Mouse (Mus musculus) heart, embryonic 15.5 days (tissue): Measurements from ENCODE around the gene Tmem266. TPM values are rescaled to one million over a fixed set of nuclear protein-coding genes. Genes with fewer than 3 reads are reported as not detected.

ENCODE experiments used
- ATAC-seq: fragments of 200-750 bp; cut with Nextera tagmentation; replicated peaks from 2 replicates; pipeline ENCODE4 v1.8.0; 2017; ENCODE audit warnings: low read depth, moderate TSS enrichment; ENCODE audit not compliant: insufficient number of reproducible peaks, insufficient read depth, low FRiP score
- H3K27ac ChIP-seq: fragments of 300-500 bp; sonication (generic); 2 replicates; pipeline ENCODE4 v1.5.1; 2015; ENCODE audit warnings: mild to moderate bottlenecking, inconsistent platforms
- H3K27me3 ChIP-seq: fragments of 300-500 bp; sonication (generic); 2 replicates; pipeline ENCODE4 v1.6.1; 2015; ENCODE audit warnings: inconsistent platforms
- H3K36me3 ChIP-seq: fragments of 300-500 bp; sonication (generic); 2 replicates; pipeline ENCODE4 v1.6.1; 2015; ENCODE audit warnings: mild to moderate bottlenecking, inconsistent platforms
- H3K4me1 ChIP-seq: fragments of 300-500 bp; sonication (generic); replicated peaks from 2 replicates; pipeline ENCODE4 v1.6.1; 2015; ENCODE audit warnings: inconsistent platforms
- H3K4me2 ChIP-seq: fragments of 300-500 bp; sonication (generic); 2 replicates; pipeline ENCODE4 v1.6.1; 2015; ENCODE audit warnings: inconsistent platforms, mild to moderate bottlenecking, moderate library complexity
- H3K4me3 ChIP-seq: fragments of 300-500 bp; sonication (generic); 2 replicates; pipeline ENCODE4 v1.5.1; 2015; ENCODE audit warnings: mild to moderate bottlenecking, inconsistent platforms
- H3K9ac ChIP-seq: fragments of 300-500 bp; sonication (generic); 2 replicates; pipeline ENCODE4 v1.6.1; 2015; ENCODE audit warnings: mild to moderate bottlenecking, inconsistent platforms
- H3K9me3 ChIP-seq: fragments of 300-500 bp; sonication (generic); replicated peaks from 2 replicates; pipeline ENCODE4 v1.6.1; 2016; ENCODE audit warnings: inconsistent platforms
- WGBS: fragments of 180-500 bp; shearing (Covaris S2); methylation state at CpG from one replicate; pipeline ENCODE4 v1.1.7; 2015; ENCODE audit warnings: mixed read lengths; 5-methylcytosine and 5-hydroxymethylcytosine counted together
- polyA plus RNA-seq: library from polyadenylated mRNA; unstranded; fragments of >200 nt; fragmentation: Nextera tagmentation; extraction: Ambion mirVana; gene quantifications from 2 replicates; pipeline ENCODE4 v1.2.1, GENCODE M21; 2015

Gene Tmem266
- polyA plus RNA-seq, 1 experiment from 2014 or later: 0.14 TPM

DNA sequence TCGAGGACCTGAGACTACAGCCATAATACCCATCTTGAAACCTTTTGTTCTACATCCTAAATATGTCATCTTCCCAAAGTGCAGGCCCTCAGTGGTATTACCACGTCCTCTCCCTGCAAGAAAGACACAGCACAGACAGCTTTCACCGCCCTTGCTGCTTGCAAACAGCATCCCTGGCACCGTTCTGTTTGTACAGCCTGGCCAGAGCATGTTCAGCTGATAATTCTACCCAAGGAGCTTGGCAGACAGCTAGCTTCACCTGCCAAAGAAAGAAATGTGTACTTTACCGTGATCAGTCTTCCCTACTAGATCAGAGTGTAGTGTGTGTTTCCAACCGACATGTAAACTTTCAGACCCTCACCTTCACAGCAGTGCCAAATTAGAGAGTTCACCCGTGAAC lies 45.2 kb downstream of the Tmem266 start:
- Histone ChIP-seq H3K4me2 (no peak overlapping the region), H3K4me3 (no peak overlapping the region), H3K27me3 (no peaks in the 10 kb centered on the region), H3K36me3 (no peaks in the 10 kb centered on the region), H3K9ac (no peak overlapping the region), H3K4me1 (no peaks in the 10 kb centered on the region), H3K9me3 (no peaks in the 10 kb centered on the region), H3K27ac (no peak overlapping the region)
- ATAC-seq: no peak
- WGBS: 62% methylated on average over 7 of the region's 7 CpGs

DNA sequence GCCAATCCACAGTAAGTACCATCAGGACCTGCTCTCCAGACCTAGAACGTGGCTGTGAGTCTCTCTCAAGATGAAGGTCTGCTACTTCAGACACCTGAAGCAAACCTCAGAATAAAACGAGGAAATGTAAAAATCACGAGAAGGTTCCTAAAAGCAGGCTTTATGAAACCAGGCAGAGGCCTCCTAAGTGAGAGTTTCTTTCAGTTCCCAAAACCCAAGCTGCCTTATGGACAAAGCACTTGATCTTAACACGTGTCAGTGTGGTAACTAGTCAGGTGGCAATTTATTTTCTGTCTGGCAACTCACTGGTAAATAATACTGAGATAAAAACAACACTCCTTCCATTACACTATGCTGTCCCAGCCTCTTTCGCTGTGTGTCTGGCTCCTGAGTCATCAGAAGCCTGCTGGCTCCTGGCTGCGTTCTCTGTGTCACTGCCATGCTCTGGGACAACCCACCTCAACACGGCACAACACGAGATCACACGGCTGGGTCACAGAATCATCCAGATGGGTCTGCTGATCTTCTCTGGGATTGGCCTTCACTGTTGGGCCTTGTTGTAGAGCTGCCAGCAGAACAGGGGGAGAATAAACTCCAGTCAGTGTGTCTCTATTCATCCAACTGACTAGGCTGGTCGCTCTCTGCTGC lies 51.0 kb downstream of the Tmem266 start:
- Histone ChIP-seq H3K36me3 (no peaks in the 10 kb centered on the region), H3K27me3 (no peaks in the 10 kb centered on the region), H3K4me2 (no peak overlapping the region), H3K9me3 (no peaks in the 10 kb centered on the region), H3K27ac (no peak overlapping the region), H3K9ac (no peak overlapping the region), H3K4me1 (no peaks in the 10 kb centered on the region), H3K4me3 (no peak overlapping the region)
- ATAC-seq: no peak
- 79% methylated on average over 10 of the region's 10 CpGs for WGBS

DNA sequence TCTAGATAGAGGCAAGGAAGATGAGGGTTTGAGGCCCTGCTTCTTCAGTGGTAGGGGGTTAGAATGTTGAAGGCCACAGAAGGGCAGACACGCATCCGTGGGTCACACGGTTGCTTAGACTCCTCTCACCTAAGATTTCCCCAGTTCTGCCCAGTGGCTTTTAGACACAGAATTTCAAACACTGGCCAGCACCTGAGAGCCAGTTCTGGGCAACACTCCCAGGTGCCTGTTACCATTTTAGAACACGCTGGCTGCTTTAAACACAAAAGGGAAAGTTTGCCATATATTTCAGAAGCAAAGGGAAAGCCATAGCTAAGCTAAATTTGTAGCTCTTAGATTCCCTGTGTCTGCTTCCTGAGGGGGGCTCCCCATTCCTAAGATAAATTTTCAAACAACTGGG lies 54.7 kb downstream of the Tmem266 start:
- Histone ChIP-seq H3K9ac (no peak overlapping the region), H3K36me3 (no peaks in the 10 kb centered on the region), H3K9me3 (no peaks in the 10 kb centered on the region), H3K4me3 (no peak overlapping the region), H3K27me3 (peaks cover 4% of the 10 kb centered on the region; the same call in 1 of the 2 replicates), H3K4me1 (no peaks in the 10 kb centered on the region), H3K27ac (no peak overlapping the region), H3K4me2 (no peak overlapping the region)
- 86% methylated on average over 4 of the region's 4 CpGs for WGBS
- no peak for ATAC-seq

DNA sequence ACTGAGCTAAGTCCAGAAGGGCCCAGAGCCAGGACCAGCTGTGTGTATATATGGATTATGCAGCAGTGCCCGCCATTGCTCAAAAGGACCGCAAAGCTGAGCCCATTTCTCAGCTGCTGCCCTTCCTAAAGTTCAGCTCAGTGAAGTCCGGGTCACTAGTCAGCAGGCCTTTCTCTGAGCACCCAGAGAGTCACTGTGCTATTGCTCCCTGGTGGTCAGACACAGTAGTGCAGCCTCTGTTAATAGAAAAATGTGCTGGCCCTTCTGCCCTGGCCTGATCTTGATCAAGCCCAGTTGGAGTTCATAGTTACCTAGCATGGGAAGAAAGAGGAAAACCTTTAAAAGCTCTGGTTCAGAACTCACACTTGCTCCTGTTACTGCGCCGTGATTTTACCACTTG lies 55.7 kb downstream of the Tmem266 start:
- H3K36me3 ChIP-seq: no peaks in the 10 kb centered on the region
- no peaks in the 10 kb centered on the region for H3K4me1 ChIP-seq
- WGBS: 25% methylated on average over 5 of the region's 5 CpGs
- H3K9ac ChIP-seq: no peak overlapping the region
- no peak overlapping the region for H3K4me3 ChIP-seq
- ATAC-seq: no peak
- no peaks in the 10 kb centered on the region for H3K9me3 ChIP-seq
- H3K27ac ChIP-seq: no peak overlapping the region
- no peak overlapping the region for H3K4me2 ChIP-seq
- peaks cover 4% of the 10 kb centered on the region; the same call in 1 of the 2 replicates for H3K27me3 ChIP-seq

- 86% methylated on average over 4 of the region's 4 CpGs for WGBS
- Histone ChIP-seq H3K27me3 (peaks cover 4% of the 10 kb centered on the region; the same call in 1 of the 2 replicates), H3K9me3 (no peaks in the 10 kb centered on the region), H3K4me1 (no peaks in the 10 kb centered on the region), H3K9ac (no peak overlapping the region), H3K4me3 (no peak overlapping the region), H3K4me2 (no peak overlapping the region), H3K27ac (no peak overlapping the region), H3K36me3 (no peaks in the 10 kb centered on the region)
- ATAC-seq: no peak
Measured at GRCm38 (mm10) chr9:55386117-55386516, 59.4 kb downstream of the Tmem266 start.

- Histone ChIP-seq H3K27me3 (peaks cover 6% of the 10 kb centered on the region; the same call in 1 of the 2 replicates), H3K9me3 (no peaks in the 10 kb centered on the region), H3K4me1 (no peaks in the 10 kb centered on the region), H3K9ac (no peak overlapping the region), H3K27ac (no peak overlapping the region), H3K36me3 (no peaks in the 10 kb centered on the region), H3K4me3 (no peak overlapping the region), H3K4me2 (no peak overlapping the region)
- no peak for ATAC-seq
- 71% methylated on average over 14 of the region's 14 CpGs for WGBS
Measured at GRCm38 (mm10) chr9:55387862-55388505, 61.3 kb downstream of the Tmem266 start.

- no peaks in the 10 kb centered on the region for H3K36me3 ChIP-seq
- no peaks in the 10 kb centered on the region for H3K9me3 ChIP-seq
- H3K4me1 ChIP-seq: no peaks in the 10 kb centered on the region
- peaks cover 17% of the 10 kb centered on the region for H3K27me3 ChIP-seq
- H3K4me3 ChIP-seq: no peak overlapping the region
- H3K9ac ChIP-seq: no peak overlapping the region
- no peak overlapping the region for H3K4me2 ChIP-seq
- WGBS: 28% methylated on average over 17 of the region's 17 CpGs
- no peak for ATAC-seq
- no peak overlapping the region for H3K27ac ChIP-seq
Measured at GRCm38 (mm10) chr9:55391909-55392658, 65.4 kb downstream of the Tmem266 start.

- Histone ChIP-seq H3K4me1 (no peaks in the 10 kb centered on the region), H3K4me3 (no peak overlapping the region)
- WGBS: 50% methylated on average over 1 of the region's 1 CpGs
Measured at GRCm38 (mm10) chr9:55395650-55396049, 68.9 kb downstream of the Tmem266 start.

DNA sequence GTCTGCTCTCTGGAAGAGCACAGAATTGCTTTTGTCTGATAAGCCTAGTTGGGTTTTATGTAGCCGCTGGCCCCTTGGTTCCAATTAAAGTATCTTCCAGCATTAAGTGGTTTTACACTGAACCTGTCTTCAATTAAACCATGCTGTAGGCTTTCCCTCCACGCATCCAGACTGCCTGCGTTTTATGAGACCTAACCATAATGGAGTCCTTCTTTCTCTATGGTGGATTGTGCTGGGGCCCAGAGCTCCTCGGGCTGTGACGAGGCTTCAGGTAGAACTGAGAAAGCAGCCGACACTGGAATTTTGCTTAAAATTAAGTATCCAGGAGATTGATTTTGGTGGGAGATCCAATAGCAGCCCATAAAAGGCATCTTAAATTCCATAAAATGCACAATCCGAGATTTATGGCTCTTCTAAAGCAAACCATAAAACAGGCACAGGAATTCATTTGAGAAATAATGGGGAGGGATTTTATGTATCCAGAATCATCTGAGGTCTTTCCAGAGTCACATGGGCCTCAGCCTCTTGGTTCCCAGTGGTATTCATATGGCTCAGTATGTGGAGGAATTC lies 72.4 kb downstream of the Tmem266 start:
- Histone ChIP-seq H3K36me3 (no peaks in the 10 kb centered on the region), H3K9me3 (no peaks in the 10 kb centered on the region), H3K4me3 (no peak overlapping the region), H3K27me3 (peaks cover 3% of the 10 kb centered on the region), H3K9ac (no peak overlapping the region), H3K27ac (no peak overlapping the region), H3K4me1 (no peaks in the 10 kb centered on the region), H3K4me2 (no peak overlapping the region)
- ATAC-seq: no peak
- WGBS: 84% methylated on average over 7 of the region's 7 CpGs

More at GRCm38 (mm10) chr9:55395650-55396049, 68.9 kb downstream of the Tmem266 start:
- no peak for ATAC-seq
- Histone ChIP-seq H3K9ac (no peak overlapping the region), H3K27me3 (peaks cover 17% of the 10 kb centered on the region), H3K36me3 (no peaks in the 10 kb centered on the region), H3K27ac (no peak overlapping the region), H3K9me3 (no peaks in the 10 kb centered on the region), H3K4me2 (no peak overlapping the region)

DNA sequence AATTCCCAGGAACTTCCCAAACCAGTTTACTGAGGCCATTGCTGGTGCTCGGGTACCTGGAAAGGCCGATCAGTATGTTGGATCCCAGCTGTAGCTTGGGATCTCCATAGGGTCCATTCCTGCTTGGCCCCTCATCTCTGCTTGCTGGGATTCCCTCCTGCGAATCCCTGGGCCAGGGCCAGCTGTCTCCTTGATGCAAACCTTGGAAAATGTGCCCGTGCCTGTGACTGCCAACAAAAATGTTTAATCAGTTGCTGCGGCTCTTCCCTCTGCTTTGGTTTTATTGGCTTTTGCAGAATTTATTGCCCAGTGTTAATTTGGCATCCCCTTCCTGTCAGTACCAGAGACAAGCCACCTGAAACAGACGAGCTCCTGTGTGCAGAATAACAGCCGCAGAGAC lies 75.6 kb downstream of the Tmem266 start:
- Histone ChIP-seq H3K27ac (no peak overlapping the region), H3K36me3 (no peaks in the 10 kb centered on the region), H3K4me3 (no peak overlapping the region), H3K9me3 (no peaks in the 10 kb centered on the region), H3K4me2 (no peak overlapping the region), H3K9ac (no peak overlapping the region), H3K27me3 (no peaks in the 10 kb centered on the region), H3K4me1 (no peaks in the 10 kb centered on the region)
- no peak for ATAC-seq
- 68% methylated on average over 7 of the region's 7 CpGs for WGBS

GRCm38 (mm10) chr9:55404256-55404655 lies 77.5 kb downstream of the Tmem266 start:
- Histone ChIP-seq H3K4me1 (no peaks in the 10 kb centered on the region), H3K9me3 (no peaks in the 10 kb centered on the region), H3K27me3 (peaks cover 4% of the 10 kb centered on the region; the same call in 1 of the 2 replicates), H3K4me2 (no peak overlapping the region), H3K9ac (no peak overlapping the region), H3K27ac (no peak overlapping the region), H3K36me3 (no peaks in the 10 kb centered on the region), H3K4me3 (no peak overlapping the region)
- WGBS: 82% methylated on average over 4 of the region's 4 CpGs
- no peak for ATAC-seq
